Mouse (Mus musculus) induced T-regulatory cell, adult 2 months (primary cell): ENCODE measurements around the gene Amph.
"Not testable (repeated sequence)": the region's sequence is repeated elsewhere in the genome, so short reads cannot be mapped to it uniquely, and the experiment has no call there.

Experiments
- DNase-seq: peaks from one replicate; pipeline ENCODE4 v3.0.0-alpha.2; 2012; ENCODE audit warnings: low read depth

Gene Amph

DNA sequence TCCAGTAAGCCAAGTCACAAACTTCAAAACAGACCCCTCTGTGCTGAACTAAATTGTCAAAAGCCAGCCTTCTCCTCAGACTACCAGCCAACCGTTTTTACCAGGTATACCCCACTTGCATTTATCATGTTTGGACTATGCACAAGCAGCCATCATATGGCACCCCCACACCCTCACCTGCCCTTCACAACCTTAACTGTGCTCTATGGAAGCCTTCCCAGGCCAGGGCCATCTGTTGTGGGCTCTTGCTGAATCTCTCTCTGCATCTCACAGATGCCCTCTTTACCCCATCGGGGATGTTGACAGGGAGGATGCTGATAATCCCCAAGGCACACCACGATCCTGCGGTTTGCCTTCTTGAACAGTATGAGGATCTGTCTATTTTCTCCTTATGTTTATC, 77.9 kb downstream of the Amph start:
- no peak for DNase-seq

DNA sequence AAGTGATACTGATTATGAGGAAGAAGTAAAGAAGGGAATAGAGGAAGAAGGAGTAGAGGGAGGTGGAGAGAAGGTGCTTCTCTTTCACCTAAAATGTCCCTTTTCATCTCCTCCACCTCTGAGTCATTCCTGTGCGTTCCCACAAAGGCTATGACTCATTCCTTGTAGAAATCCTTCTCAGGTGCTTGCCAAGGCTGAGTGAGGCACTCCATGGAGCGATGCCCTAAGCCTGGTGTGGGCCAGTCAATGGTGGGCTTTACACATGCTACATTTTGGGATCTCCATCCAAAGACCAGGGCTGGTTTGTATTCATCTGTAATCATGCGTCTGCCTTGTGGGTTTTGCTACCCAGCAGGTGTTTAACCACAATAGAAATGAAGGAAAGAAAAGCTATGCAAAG, 78.9 kb downstream of the Amph start:
- no peak for DNase-seq

DNA sequence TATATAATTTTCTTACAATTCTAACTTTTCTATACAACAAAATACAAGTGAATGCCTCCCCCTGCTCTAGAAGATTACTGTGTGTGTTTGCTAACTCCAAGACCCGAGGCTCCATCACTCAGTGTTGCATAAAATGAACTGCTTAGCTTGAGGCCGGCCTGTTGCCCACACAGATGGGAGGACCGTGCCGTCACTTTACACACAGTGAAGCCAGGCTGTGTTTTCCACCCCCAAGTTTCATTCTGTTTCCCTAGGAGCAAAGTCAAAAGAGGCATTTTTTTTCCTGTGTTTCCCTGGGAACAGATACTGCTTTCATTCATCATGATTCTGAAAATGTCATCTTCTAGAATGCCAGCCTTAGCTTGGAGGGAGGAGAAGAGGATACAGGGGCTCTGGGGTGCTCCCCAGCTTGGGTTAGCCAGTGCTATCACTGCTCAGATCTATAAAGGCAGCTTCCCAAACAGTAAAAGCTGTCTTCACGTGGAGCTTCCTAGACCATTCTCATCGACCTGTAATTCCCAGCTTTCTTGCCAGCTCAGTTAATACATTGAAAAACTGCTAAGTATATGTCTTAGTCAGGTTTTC, 79.9 kb downstream of the Amph start:
- DNase-seq: no peak

DNA sequence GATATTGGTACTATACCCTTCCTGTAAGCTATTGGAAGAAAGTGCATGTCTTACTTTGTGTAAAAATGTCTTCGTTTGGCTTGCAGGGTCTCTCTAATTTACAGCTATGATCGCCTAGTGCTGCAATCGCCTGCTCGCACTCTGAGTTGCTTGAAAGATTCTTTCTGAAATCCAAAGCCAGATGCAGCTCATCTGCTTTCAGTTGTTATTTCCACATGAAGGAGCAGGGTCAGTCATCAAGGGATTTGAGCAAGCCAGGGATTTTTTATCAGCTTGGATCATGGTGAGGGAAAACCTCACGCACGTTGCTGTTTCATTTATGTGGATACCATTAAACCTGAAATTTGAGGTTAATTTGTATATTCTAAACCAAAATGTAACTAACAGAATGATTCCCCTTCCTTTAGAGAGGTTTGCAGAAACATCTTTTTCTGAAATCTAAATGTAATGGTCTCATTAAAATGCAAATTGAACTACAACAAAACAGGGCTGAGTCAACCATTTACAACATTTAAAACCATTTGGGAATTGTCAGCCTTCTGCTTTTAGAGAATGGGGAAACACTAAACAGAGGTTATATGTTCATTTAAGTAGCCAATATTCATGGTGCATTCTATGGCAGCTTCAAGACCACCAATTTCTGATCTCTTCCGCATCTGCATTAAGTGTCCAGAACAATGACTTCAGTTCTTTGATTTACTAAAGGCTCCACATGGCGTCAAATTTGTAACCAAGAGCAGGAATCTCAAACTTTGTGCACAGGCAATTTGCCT, 84.1 kb downstream of the Amph start:
- DNase-seq: no peak

DNA sequence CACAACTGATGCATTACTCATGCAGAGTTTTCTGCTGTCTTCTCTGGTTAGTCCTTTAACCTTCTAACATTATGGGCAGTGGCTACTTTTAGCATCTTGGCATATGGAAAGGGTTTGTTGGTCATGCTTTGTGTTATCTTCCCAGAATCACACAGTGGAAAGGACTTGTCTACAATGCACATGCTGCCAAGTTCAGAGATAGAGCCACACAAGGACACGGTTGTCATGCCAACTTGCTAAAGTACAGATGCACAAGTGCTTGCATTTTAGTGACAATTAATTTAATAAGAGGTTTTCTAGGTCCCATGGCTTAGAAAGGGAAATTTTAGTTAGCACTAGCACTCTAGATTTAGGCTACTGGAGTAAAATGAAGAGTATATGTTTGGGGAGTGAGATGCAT, 104.1 kb downstream of the Amph start:
- no peak for DNase-seq

DNA sequence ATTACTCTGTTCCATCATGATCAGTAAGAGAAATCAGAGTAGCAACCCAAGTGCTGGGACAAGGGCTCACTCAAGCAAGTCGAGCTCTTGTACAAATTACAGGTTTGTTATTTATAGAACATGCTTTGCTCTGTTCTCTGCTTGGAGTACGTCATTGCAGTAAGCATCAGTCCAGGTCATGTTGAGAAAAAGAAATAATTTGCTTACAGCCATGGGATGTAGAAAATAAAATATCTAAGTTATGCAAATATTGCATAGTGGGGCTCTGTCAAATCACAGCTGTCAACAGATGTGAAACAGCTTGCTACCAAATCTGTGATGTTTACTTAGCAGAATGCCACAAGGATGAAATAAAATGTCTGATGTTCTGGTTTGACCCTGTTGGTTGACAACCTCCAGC, 106.5 kb downstream of the Amph start:
- DNase-seq: no peak

DNA sequence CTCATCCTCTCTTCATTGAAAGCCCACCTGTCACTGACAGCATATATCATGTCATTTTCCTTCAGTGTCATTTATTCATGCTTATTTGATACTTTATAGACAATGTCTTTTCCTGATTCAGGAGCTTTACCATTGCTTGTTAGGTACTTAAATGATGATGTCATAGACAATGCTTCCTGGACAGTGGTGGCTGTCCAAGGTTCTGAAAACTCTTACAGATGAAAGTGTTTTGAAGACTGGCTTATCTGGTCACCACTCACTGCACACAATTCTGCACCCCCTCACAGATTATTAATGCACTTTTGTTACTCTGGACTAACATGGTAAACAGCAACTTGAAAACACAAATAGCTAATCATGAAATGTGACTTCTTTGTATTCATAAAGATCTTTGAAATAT, 124.3 kb downstream of the Amph start:
- DNase-seq: peak; percentile 11

DNA sequence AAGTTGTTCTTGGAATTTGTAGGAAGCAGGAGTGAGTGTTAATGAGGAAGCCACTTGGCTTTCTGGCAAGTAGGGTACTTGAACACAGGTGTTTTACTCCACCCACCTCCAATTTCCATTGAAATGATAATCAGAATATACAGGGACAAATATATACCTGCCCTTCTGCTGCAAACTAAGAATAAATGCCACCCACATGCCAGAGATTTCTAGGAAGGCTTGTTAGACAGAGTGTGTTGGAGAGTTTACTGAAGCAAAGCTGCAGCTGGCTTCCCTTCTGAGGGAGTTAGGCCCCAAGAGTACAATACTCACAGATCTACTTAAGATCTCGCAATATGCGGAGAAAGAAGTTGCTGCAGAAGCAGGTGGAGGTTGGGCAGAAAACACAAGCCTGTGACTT, 129.4 kb downstream of the Amph start:
- DNase-seq: no peak

DNA sequence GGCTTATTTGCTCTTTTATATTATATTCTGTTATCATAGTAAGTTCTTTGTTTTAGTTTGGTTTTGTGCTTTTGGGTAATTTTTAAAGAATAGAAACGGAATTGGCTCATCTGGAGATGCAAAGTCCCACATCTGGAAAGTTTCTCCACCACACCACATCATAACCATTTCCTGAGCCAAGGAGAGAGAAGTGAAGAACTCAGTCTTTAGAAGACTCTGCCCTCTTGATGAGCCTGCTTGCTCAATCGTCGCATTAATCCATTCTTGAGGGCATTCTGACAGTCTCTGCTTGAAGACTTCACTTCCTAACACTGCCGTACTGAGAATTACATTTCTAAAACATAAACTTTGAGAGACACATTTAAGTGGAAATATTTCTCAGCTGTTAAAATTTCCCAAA, 133.9 kb downstream of the Amph start:
- DNase-seq: no peak

DNA sequence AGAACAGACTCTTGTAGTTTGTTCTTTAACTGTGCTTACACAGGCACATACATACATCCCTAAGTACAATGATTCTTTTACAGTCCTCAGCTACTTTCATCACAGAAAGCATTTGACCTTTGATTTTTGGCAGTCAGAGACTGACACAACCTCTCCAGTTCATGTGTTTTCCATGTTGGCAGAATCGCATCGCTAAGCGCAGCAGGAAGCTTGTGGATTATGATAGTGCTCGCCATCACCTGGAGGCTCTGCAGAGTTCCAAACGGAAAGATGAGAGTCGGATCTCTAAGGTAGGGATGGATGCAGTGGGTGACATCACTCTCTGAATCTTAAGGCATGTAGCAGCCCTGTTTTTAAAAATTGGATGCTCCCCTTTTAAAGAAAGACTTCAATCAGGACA, 146.6 kb downstream of the Amph start:
- DNase-seq: no peak

DNA sequence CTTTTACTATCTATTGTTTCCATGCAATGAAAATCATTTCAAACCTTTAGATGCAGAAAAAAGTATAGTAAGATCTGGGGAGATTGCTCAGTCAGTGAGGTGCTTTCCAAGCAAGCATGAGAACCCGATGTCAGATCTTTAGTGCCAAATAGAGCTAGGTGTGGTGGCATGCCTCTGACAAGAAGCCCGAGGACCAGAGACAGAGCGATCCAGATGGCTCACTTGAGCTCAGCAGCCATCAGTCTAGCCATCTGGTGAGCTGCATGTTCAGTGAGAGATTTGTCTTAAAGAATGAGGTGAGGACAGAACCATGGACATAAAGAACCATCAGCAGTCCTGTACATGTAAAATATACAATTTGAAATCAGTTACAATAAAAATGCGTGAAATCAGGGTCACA, 149.1 kb downstream of the Amph start:
- no peak for DNase-seq

DNA sequence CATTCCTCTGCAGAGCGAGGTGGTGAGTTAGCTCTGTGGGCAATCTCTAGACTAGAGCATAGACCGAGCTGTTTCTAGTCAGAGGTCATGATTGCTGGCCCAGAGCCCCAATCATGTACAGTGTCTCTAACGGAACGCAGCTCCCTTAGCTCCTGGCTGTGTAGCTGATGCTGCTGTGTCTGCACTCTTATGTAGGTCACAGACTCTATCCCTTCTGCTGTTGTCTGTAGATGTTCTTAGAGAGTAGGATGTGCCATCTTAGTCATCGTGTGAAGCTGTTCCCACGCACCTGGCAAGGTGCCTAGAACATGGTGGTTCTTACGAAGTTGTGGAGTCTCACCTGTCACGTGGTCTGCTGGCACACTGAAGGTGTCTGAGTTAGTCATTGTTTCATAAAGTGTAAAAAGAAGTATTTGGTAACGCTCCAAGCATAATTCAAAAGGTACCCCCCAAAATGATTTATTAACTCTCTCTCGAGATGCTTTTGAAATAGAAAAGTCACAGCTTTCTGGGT, 153.9 kb downstream of the Amph start:
- DNase-seq: no peak

DNA sequence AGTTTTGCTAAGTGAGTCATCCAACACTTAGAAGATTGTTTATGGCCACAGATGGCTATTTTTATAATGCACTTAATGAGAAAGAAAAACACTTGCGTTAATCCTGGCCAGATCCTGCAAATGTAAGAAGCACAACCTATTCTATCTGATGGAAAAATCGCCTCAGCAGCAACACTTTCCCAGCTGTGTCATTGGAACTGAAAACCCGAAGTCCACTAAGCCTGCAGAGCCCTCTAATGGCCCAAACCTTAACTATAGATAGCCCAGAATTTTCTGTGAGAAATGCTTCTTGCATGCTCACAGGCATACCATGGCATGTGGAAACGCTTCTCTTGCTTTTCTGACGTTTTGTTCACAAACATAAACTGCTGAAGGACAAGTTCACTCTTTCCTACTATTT, 158.4 kb downstream of the Amph start:
- no peak for DNase-seq

DNA sequence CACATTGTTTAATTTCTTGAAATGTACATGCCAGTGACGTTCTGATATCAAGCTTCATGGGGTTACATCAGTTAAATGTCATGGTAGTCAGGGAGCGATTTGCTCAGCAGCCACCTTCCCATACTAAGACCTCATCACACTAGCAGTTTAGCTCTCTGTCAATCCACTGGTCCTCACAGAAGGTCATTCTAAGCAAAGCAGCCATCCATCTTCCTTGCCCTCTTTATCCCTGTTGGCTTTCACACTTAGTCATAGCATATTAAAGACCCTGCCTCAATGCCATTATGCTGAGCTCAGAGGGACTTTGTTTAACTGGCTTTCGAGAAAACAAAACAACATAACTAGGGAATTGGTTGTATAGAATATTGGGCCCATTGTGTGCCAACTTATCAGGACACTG, 161.3 kb downstream of the Amph start:
- DNase-seq: no peak

DNA sequence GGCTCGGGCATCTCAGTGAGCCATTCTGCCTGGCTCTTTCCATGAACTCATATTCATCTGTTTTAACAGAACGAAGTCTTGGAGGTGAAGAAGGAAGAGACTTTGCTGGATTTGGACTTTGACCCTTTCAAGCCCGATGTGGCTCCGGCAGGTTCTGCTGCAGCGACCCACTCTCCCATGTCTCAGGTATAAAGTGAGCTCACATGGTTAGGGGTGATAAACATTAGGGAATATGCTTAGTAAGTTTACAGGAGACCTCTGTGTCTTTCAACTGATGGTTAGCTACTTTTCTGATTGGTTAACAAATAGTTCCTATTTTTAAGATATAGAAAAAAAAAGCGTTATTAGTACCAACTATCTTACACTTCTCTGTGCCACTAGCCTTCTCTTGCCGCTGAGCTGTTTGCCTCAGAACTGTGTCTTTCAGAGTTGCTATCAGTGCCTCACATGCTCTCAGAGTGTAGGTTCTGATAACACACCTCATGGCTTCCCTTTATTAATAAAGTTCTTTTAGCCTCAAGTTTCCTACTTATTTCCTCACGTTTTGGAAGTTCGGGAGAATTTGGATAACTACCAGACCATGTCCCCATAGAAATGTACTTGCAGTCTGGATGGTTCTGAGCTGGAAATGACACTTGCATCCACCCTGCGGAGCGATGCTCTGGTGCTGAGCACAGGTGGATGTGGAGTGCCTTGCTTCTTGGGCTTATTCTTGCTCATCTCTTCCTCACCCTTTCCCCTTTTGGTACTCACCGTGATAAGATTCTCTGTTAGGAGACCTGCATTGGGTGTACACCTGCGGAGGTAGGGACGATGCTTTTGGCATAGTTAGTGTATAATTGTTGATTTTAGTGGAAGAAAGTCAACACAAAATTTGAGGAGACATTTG, 165.3 kb downstream of the Amph start:
- no peak for DNase-seq

DNA sequence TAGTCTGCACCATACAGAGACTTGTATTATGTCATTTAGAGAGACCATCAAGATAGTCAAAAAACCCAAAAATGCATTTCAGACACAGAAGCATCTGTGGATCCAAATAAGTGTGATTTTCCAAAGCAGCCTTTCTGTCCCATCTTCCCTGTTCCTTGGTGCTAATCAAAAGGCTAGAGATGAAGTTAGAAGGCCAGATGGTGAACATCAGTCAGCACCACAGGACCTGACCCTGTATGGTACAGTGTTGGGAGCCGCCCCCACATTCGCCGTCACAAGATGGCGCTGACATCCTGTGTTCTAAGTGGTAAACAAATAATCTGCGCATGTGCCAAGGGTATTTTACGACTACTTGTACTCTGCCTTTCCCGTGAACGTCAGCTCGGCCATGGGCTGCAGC, 166.8 kb downstream of the Amph start:
- DNase-seq: not testable (repeated sequence)

DNA sequence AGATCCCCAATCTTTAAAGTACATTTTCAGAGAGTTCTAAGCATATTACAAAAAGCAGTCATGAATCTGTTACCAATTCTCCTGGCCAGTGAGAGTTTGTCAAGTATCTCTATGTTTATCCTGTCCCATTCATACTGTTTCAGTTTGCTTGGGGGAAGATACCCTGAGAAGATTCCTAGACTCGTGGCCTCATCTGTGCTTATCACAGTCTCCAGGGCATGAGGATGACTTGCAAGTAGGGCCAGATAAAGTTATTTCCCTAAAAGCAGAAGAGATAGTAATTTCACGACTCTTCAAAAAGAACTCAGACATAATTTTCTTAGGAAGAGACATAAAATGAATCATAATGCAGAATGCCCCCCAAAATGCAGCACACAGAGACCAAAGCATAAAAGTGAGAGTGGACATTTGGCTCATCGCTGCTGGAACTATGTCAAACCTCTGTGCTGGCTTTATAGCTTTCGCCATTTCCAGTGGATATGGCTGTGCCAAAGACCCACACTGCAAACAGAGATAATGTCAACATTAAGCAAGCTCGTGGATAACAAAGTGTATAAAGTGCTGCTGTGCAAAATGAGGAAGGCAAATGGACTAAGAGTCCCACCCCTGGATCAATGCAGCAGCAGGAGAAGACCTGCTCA, 179.0 kb downstream of the Amph start:
- no peak for DNase-seq

DNA sequence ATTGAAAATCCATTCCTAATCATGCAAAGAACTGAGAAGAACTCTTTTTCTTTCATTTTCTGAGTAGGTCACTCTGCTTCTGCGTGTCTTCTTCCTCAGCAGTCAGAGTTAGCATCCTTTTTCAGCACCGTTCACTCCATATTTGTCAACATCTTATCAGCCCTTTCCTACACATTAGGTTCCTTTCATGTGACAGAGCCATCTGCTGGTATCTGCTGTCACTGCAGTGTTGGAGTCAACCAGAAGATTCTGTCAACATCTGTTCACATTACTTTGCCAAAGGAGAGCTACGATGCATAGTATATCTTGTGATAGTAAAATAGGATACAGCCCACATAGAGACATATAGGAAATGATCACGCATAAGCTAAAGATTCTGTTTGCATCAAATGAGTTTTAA, 185.8 kb downstream of the Amph start:
- DNase-seq: peak; percentile 45

DNA sequence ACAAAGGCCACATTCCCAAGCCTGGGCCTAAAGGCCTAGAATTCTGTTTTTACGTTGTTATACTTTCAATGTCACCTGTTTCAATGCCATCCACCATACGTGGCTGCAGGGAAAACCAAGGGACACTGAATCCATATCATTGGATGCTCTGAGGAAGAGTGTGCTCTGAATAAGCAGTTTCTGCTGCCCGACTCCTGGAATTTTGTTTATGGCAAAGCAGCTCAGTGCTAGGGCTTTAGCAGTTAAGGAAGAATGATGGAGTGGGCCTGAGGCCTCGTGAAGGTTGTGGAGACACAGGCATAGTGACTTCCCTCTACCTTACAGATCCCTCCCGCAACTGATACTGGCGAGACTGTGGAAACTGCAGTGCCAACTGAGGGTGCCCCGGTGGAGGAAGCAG, 189.2 kb downstream of the Amph start:
- DNase-seq: no peak

DNA sequence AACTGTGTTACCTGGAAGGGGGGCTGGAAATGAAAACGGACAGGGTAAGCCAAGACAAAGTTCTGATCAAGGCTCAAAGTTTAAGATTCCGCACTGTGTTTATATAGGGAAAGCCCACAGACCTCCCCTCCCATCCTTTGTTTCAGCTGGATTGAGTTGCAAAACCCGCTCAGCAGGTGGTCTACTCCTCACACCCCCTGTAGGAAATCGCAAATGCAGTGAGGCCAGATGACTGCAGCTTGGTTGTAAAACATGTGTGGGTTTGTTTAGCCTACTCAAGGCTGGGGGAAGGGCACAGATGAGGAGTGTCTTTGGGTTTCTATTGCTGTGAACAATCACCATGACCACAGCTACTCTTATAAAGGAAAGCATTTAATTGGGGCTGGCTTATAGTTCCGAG, 189.9 kb downstream of the Amph start:
- DNase-seq: no peak

DNA sequence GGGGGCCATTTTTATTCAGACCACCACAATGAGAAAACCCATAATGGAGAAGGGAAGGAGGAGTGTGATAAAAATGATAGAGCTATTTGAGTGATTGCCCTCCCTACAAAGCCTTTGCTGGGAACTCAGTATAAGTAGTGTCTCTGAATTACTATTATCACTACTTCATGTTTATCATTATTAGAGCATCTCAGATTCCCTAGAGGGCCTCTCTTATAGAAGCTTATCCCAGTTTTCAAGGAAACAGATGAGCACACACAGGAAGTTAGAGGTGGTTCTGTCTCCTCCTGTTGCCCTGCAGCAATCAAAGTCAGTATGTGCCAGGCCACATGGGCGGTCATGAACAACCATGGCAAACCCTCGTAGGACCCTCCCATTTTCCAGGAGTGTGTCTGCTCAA, 190.5 kb downstream of the Amph start:
- no peak for DNase-seq

DNA sequence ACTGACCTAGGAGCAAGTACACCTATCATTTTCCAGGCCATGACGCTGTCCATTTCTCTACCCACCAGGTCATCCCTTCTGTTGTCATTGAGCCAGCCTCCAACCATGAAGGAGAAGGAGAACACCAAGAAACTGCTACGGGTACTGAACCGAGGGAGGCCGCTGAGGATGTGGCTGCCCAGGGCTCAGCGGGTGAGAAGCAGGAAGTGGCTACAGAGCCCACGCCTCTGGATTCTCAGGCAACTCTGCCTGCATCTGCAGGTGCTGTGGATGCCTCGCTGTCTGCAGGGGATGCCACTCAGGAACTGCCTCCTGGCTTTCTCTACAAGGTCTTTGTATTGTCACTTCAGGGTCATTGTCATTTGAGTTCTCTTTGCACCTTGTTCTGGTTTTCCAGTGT, 191.1 kb downstream of the Amph start:
- peak; percentile 40 for DNase-seq
